Mouse (Mus musculus) cerebellum, postnatal 25 days (tissue): ENCODE measurements at regions not wholly inside any gene's neighbourhood (a gene's known extent, or its start where the extent isn't known, plus 50 kb on each side); places are given as distances from the start of the nearest gene placed in this dataset.

Experiments
- DNase-seq, 2 experiments: peaks; one replicate each; pipeline ENCODE4 v3.0.0; 2021; ENCODE audit warnings: mixed read lengths in 2 of 2

- DNase-seq: no peak
These were observed 936.3 kb upstream of the Flrt2 start for GRCm38 (mm10) chr12:94755754-94756153.

- no peak for DNase-seq
These were observed 896.0 kb upstream of the Flrt2 start for GRCm38 (mm10) chr12:94795913-94796615.

GRCm38 (mm10) chr12:94804692-94805091 lies 887.3 kb upstream of the Flrt2 start:
- DNase-seq: no peak

GRCm38 (mm10) chr12:94831400-94831799 lies 860.6 kb upstream of the Flrt2 start:
- no peak for DNase-seq

GRCm38 (mm10) chr12:94862720-94863119 lies 829.3 kb upstream of the Flrt2 start:
- DNase-seq: no peak

- no peak for DNase-seq
These were observed 781.2 kb upstream of the Flrt2 start for GRCm38 (mm10) chr12:94910816-94911215.

- no peak for DNase-seq
These were observed 749.0 kb upstream of the Flrt2 start for GRCm38 (mm10) chr12:94943067-94943466.
